Mouse (Mus musculus) limb, embryonic 14.5 days (tissue): ENCODE data around the gene Alg5. TPM values are rescaled to one million over a fixed set of nuclear protein-coding genes. Genes with fewer than 3 reads are reported as not detected.

ENCODE experiments used
- ATAC-seq: fragments of 200-750 bp; cut with Nextera tagmentation; 2 replicates; pipeline ENCODE4 v1.8.0; 2017; ENCODE audit warnings: low read depth, moderate number of reproducible peaks, moderate TSS enrichment; ENCODE audit not compliant: low FRiP score
- DNase-seq: peaks from one replicate; pipeline ENCODE4 v3.0.0-alpha.2; 2015; ENCODE audit warnings: low spot score
- H3K27ac ChIP-seq: fragments of 300-500 bp; sonication (generic); replicated peaks from 2 replicates; pipeline ENCODE4 v1.5.1; 2014; ENCODE audit warnings: low read depth, mild to moderate bottlenecking, low read length, moderate library complexity, mixed read lengths
- H3K27me3 ChIP-seq: fragments of 300-500 bp; sonication (generic); 2 replicates; pipeline ENCODE4 v1.6.1; 2014; ENCODE audit warnings: low read length, mixed read lengths; ENCODE audit not compliant: control insufficient read depth, insufficient read depth
- H3K36me3 ChIP-seq: fragments of 300-500 bp; sonication (generic); 2 replicates; pipeline ENCODE4 v1.6.1; 2014; ENCODE audit warnings: mild to moderate bottlenecking, low read length, moderate library complexity, mixed read lengths; ENCODE audit not compliant: control insufficient read depth, insufficient read depth
- H3K4me1 ChIP-seq: fragments of 300-500 bp; sonication (generic); 2 replicates; pipeline ENCODE4 v1.6.1; 2014; ENCODE audit warnings: antibody characterized with exemption, low read length, mixed read lengths; ENCODE audit not compliant: control insufficient read depth, insufficient read depth
- H3K4me2 ChIP-seq: fragments of 300-500 bp; sonication (generic); replicated peaks from 2 replicates; pipeline ENCODE4 v1.6.1; 2014; ENCODE audit warnings: low read depth, mild to moderate bottlenecking, low read length, moderate library complexity; ENCODE audit not compliant: severe bottlenecking
- H3K4me3 ChIP-seq: fragments of 300-500 bp; sonication (generic); replicated peaks from 2 replicates; pipeline ENCODE4 v1.5.1; 2014; ENCODE audit warnings: low read length
- H3K9ac ChIP-seq: fragments of 300-500 bp; sonication (generic); 2 replicates; pipeline ENCODE4 v1.6.1; 2014; ENCODE audit warnings: mild to moderate bottlenecking, low read depth, low read length, moderate library complexity; ENCODE audit not compliant: severe bottlenecking
- H3K9me3 ChIP-seq: fragments of 300-500 bp; sonication (generic); 2 replicates; pipeline ENCODE4 v1.6.1; 2016; ENCODE audit warnings: low read length; ENCODE audit not compliant: control insufficient read depth
- POLR2A ChIP-seq: fragments of 200-500 bp; IDR thresholded peaks from 2 replicates; pipeline ENCODE4 v1.8.0; 2012; ENCODE audit warnings: inconsistent platforms, mild to moderate bottlenecking, moderate library complexity, borderline replicate concordance; ENCODE audit not compliant: insufficient read depth, insufficient read length; ENCODE audit errors: extremely low read depth
- WGBS: fragments of 180-500 bp; shearing (Covaris S2); extraction: QIAGEN DNeasy Blood & Tissue Kit; methylation state at CpG from one replicate; pipeline ENCODE4 v1.1.7; 2014; 5-methylcytosine and 5-hydroxymethylcytosine counted together
- polyA plus RNA-seq, 2 experiments: library from polyadenylated mRNA; depleted of rRNA in 1 of 2; stranded (reverse) in 1 of 2; unstranded in 1 of 2; fragments of >200 nt; fragmentation: Nextera tagmentation in 1 of 2; extraction: Ambion mirVana in 1 of 2; gene quantifications; 2 replicates each; pipeline versions ENCODE4 v1.2.1 to v1.2.3; 2012 to 2014

Alg5 gene
- polyA plus RNA-seq, 2 experiments = 43.0 to 67.5 TPM

GRCm38 (mm10) chr3:54775989-54776631, 40.8 kb downstream of the Alg5 start:
- no peak for DNase-seq
- no peak overlapping the region for H3K9ac ChIP-seq
- no peak overlapping the region for H3K4me3 ChIP-seq
- H3K4me1 ChIP-seq = no peaks in the 10 kb centered on the region
- ATAC-seq = no peak
- no peak overlapping the region for H3K4me2 ChIP-seq
- no peaks in the 10 kb centered on the region for H3K27me3 ChIP-seq
- no peak overlapping the region for H3K27ac ChIP-seq
- H3K9me3 ChIP-seq = 0 out of 2 replicates have a peak, but pooled peaks cover 4% of the 10 kb centered on the region
- 70% methylated on average over 7 of the region's 7 CpGs for WGBS
- TF ChIP-seq POLR2A = no peak
- no peaks in the 10 kb centered on the region for H3K36me3 ChIP-seq

- H3K4me3 ChIP-seq = no peak overlapping the region
- H3K4me1 ChIP-seq = no peaks in the 10 kb centered on the region
- no peaks in the 10 kb centered on the region for H3K27me3 ChIP-seq
- DNase-seq (no peak), ATAC-seq (no peak)
- no peak for TF ChIP-seq POLR2A
- peaks cover 24% of the 10 kb centered on the region for H3K36me3 ChIP-seq
- no peak overlapping the region for H3K27ac ChIP-seq
- no peak overlapping the region for H3K4me2 ChIP-seq
- H3K9ac ChIP-seq = no peak overlapping the region
- no peaks in the 10 kb centered on the region for H3K9me3 ChIP-seq
- 62% methylated on average over 2 of the region's 2 CpGs for WGBS
Measured at GRCm38 (mm10) chr3:54790601-54791000, 55.3 kb downstream of the Alg5 start.

- Histone ChIP-seq H3K27ac (no peak overlapping the region), H3K27me3 (no peaks in the 10 kb centered on the region), H3K4me2 (no peak overlapping the region), H3K9me3 (no peaks in the 10 kb centered on the region), H3K4me1 (no peaks in the 10 kb centered on the region), H3K4me3 (no peak overlapping the region), H3K9ac (no peak overlapping the region), H3K36me3 (peaks cover 21% of the 10 kb centered on the region)
- DNase-seq = no peak
- 76% methylated on average over 10 of the region's 10 CpGs for WGBS
- ATAC-seq = no peak
- TF ChIP-seq POLR2A = no peak
Measured at GRCm38 (mm10) chr3:54791822-54792677, 56.7 kb downstream of the Alg5 start.

GRCm38 (mm10) chr3:54793762-54794161, 58.4 kb downstream of the Alg5 start:
- Histone ChIP-seq H3K4me2 (no peak overlapping the region), H3K9ac (no peak overlapping the region), H3K27me3 (no peaks in the 10 kb centered on the region), H3K36me3 (peaks cover 13% of the 10 kb centered on the region), H3K27ac (no peak overlapping the region), H3K9me3 (no peaks in the 10 kb centered on the region), H3K4me1 (no peaks in the 10 kb centered on the region), H3K4me3 (no peak overlapping the region)
- no peak for TF ChIP-seq POLR2A
- DNase-seq (no peak), ATAC-seq (no peak)
- WGBS = 91% methylated on average over 6 of the region's 6 CpGs

- H3K4me2 ChIP-seq = no peak overlapping the region
- H3K36me3 ChIP-seq = peaks cover 5% of the 10 kb centered on the region; the same call in 1 of the 2 replicates
- DNase-seq (no peak), ATAC-seq (no peak)
- no peaks in the 10 kb centered on the region for H3K4me1 ChIP-seq
- 91% methylated on average over 5 of the region's 5 CpGs for WGBS
- no peak for TF ChIP-seq POLR2A
- no peaks in the 10 kb centered on the region for H3K27me3 ChIP-seq
- no peaks in the 10 kb centered on the region for H3K9me3 ChIP-seq
- H3K27ac ChIP-seq = no peak overlapping the region
- H3K9ac ChIP-seq = no peak overlapping the region
- H3K4me3 ChIP-seq = no peak overlapping the region
Measured at GRCm38 (mm10) chr3:54795379-54795778, 60.0 kb downstream of the Alg5 start.
